Mouse (Mus musculus) intestine, embryonic 14.5 days (tissue): ENCODE measurements around the gene Mdc1. TPM values are rescaled to one million over a fixed set of nuclear protein-coding genes. Genes with fewer than 3 reads are reported as not detected.

ENCODE experiments used
- ATAC-seq: fragments of 200-750 bp; cut with Nextera tagmentation; replicated peaks from 2 replicates; pipeline ENCODE4 v1.8.0; 2017; ENCODE audit warnings: low read depth, moderate number of reproducible peaks, moderate TSS enrichment, moderate library complexity; ENCODE audit not compliant: low FRiP score, low TSS enrichment
- DNase-seq: peaks from one replicate; pipeline ENCODE4 v3.0.0-alpha.2; 2018; ENCODE audit warnings: low spot score
- H3K27ac ChIP-seq: fragments of 300-500 bp; sonication (generic); 2 replicates; pipeline ENCODE4 v1.5.1; 2014; ENCODE audit warnings: low read depth, mild to moderate bottlenecking, control low read depth
- H3K27me3 ChIP-seq: fragments of 300-500 bp; sonication (generic); replicated peaks from 2 replicates; pipeline ENCODE4 v1.6.1; 2014; ENCODE audit warnings: low read length, control low read depth; ENCODE audit not compliant: control insufficient read depth, insufficient read depth
- H3K36me3 ChIP-seq: fragments of 300-500 bp; sonication (generic); 2 replicates; pipeline ENCODE4 v1.6.1; 2014; ENCODE audit warnings: low read length, control low read depth; ENCODE audit not compliant: control insufficient read depth, insufficient read depth
- H3K4me1 ChIP-seq: fragments of 300-500 bp; sonication (generic); replicated peaks from 2 replicates; pipeline ENCODE4 v1.6.1; 2014; ENCODE audit warnings: low read length, control low read depth, mixed read lengths; ENCODE audit not compliant: control insufficient read depth, insufficient read depth
- H3K4me2 ChIP-seq: fragments of 300-500 bp; sonication (generic); 2 replicates; pipeline ENCODE4 v1.6.1; 2014; ENCODE audit warnings: low read length
- H3K4me3 ChIP-seq: fragments of 300-500 bp; sonication (generic); 2 replicates; pipeline ENCODE4 v1.5.1; 2014; ENCODE audit warnings: low read depth, low read length, control low read depth, mixed read lengths
- H3K9ac ChIP-seq: fragments of 300-500 bp; sonication (generic); 2 replicates; pipeline ENCODE4 v1.6.1; 2014; ENCODE audit warnings: mild to moderate bottlenecking, low read length
- H3K9me3 ChIP-seq: fragments of 300-500 bp; sonication (generic); 2 replicates; pipeline ENCODE4 v1.6.1; 2016; ENCODE audit warnings: low read length, control low read depth; ENCODE audit not compliant: control insufficient read depth
- WGBS: fragments of 180-500 bp; shearing (Covaris S2); extraction: QIAGEN DNeasy Blood & Tissue Kit; methylation state at CpG from one replicate; pipeline ENCODE4 v1.1.7; 2014; 5-methylcytosine and 5-hydroxymethylcytosine counted together
- polyA plus RNA-seq: library from polyadenylated mRNA; unstranded; fragments of >200 nt; fragmentation: Nextera tagmentation; extraction: Ambion mirVana; gene quantifications from 2 replicates; pipeline ENCODE4 v1.2.1, GENCODE M21; 2014

Gene Mdc1
- polyA plus RNA-seq, 1 experiment from 2014 or later = 16.6 TPM

DNA sequence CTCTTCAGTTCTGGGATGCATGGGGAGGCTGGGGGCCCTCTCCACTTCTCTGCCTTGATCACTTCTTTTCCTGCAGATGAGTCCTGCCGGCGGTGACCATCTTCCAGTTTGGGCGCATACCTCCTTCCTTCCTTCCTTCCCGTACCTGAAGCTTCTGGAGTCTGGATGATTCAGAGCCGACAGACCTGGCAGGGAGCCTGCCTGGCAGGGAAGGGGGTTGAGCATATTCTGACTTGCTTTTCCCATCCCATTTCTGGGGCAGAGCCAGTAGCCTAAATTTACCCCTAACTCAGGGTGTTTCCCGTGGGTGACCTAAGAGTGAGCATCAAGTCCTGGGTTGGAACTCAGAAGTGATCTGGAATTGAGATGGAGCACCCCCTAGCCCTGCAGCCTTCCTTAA is 33.4 kb downstream of the Mdc1 start:
- Histone ChIP-seq H3K9ac (no peak overlapping the region), H3K27me3 (no peaks in the 10 kb centered on the region), H3K4me2 (no peak overlapping the region), H3K4me3 (no peak overlapping the region), H3K9me3 (0 out of 2 replicates have a peak, but pooled peaks cover 5% of the 10 kb centered on the region), H3K4me1 (peaks cover 18% of the 10 kb centered on the region), H3K36me3 (peaks cover 35% of the 10 kb centered on the region), H3K27ac (no peak overlapping the region)
- WGBS = 94% methylated on average over 6 of the region's 6 CpGs
- ATAC-seq (no peak), DNase-seq (no peak)

DNA sequence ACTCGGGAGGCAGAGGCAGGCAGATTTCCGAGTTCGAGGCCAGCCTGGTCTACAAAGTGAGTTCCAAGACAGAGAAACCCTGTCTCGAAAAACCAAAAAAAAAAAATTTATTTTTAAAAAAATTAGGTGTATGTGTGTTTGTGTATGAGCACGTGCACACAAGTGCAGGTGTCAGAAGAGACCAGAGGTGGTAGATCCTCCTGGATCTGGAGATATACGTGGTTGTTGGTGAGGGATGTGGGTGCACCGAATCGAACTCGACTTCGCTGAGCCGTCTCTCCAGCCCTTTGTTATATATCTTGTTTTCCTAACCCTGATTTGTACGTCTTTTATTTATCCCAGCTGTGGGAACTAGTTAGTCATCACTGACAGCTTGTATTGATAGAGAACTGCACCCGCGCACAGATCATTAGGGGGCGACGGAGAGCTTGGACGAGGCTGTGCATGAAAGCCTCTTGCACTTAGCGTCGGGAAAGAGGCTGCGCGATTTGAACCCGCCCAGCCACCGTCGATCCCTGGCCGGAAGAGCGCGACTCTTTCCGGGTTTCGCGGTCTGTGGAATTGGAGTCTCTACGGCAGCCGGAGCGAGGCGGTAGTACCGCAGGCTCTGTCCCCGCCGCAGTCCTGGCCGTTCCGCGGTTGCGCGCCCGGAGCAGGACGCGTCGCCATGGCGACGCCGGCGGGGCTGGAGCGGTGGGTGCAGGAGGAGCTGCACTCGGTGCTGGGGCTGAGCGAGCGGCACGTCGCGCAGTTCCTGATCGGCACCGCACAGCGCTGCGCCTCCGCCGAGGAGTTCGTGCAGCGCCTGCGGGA is 38.1 kb downstream of the Mdc1 start, which contains the start of gene Dhx16:
Gene Dhx16, plus strand, starts transcription at position 575 of the 813 bp plus-strand sequence.
- Histone ChIP-seq H3K9ac (peak within 1 kb of the TSS; percentile 80), H3K36me3 (peaks cover 54% of the 10 kb centered on the region), H3K27ac (no peak within 1 kb of the TSS), H3K4me3 (peak within 1 kb of the TSS; percentile 76), H3K4me2 (peak within 1 kb of the TSS; percentile 86), H3K4me1 (peaks cover 5% of the 10 kb centered on the region), H3K9me3 (no peaks in the 10 kb centered on the region), H3K27me3 (no peaks in the 10 kb centered on the region)
- DNase-seq = peak; percentile 94
- peak; percentile 90 for ATAC-seq
- WGBS = 6% methylated on average over 65 of the region's 66 CpGs

DNA sequence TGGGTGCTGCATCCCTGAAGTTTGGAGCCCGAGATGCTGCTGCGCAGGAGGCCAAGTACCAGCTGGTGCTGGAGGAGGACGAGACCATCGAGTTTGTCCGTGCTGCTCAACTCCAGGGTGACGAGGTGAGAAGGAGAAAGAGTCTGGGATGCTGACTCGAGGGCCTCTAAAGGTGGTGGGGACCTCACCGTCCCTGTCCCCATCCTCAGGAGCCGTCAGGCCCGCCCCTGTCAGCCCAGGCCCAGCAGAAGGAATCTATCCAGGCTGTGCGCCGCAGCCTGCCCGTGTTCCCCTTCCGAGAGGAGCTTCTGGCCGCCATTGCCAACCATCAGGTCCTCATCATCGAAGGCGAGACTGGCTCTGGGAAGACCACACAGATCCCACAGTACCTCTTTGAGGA is 41.6 kb downstream of the Mdc1 start:
- H3K27me3 ChIP-seq = no peaks in the 10 kb centered on the region
- peaks cover 65% of the 10 kb centered on the region for H3K36me3 ChIP-seq
- no peaks in the 10 kb centered on the region for H3K9me3 ChIP-seq
- WGBS = 91% methylated on average over 17 of the region's 17 CpGs
- no peak overlapping the region for H3K9ac ChIP-seq
- ATAC-seq = no peak
- H3K4me1 ChIP-seq = peaks cover 5% of the 10 kb centered on the region
- no peak overlapping the region for H3K4me3 ChIP-seq
- DNase-seq = no peak
- no peak overlapping the region for H3K4me2 ChIP-seq
- no peak overlapping the region for H3K27ac ChIP-seq

DNA sequence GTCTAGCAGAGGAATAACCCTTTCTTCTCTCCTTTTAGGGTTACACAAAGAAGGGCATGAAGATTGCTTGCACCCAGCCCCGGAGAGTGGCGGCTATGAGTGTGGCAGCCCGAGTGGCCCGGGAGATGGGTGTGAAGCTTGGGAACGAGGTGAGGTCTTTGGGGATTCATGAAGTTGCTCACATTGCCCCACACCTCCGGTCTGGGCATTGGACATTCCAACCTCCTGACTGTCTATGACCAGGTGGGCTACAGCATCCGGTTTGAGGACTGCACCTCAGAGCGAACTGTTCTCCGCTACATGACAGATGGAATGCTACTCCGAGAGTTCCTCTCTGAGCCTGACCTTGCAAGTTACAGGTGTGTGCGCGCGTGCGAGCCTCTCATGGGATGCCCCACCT is 42.5 kb downstream of the Mdc1 start:
- DNase-seq = no peak
- ATAC-seq = no peak
- no peak overlapping the region for H3K9ac ChIP-seq
- no peak overlapping the region for H3K4me3 ChIP-seq
- H3K27me3 ChIP-seq = no peaks in the 10 kb centered on the region
- no peak overlapping the region for H3K27ac ChIP-seq
- H3K36me3 ChIP-seq = peaks cover 74% of the 10 kb centered on the region
- H3K9me3 ChIP-seq = no peaks in the 10 kb centered on the region
- 95% methylated on average over 14 of the region's 14 CpGs for WGBS
- H3K4me1 ChIP-seq = peaks cover 5% of the 10 kb centered on the region
- H3K4me2 ChIP-seq = no peak overlapping the region

DNA sequence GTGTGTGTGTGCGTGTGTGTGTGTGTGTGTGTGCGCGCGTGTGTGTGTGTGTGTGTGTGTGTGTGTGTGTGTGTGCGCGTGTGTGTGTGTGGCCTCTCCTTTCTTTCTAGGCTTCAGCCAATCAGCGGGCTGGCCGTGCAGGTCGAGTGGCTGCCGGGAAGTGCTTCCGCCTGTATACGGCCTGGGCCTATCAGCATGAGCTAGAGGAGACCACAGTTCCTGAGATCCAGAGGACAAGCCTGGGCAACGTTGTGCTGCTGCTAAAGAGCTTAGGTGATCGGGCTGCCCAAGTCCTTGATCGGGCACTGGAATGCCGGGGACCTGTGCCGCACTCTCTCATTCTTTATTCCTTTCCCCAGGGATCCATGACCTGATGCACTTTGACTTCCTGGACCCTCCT is 46.4 kb downstream of the Mdc1 start:
- DNase-seq = no peak
- Histone ChIP-seq H3K4me3 (no peak overlapping the region), H3K4me1 (no peaks in the 10 kb centered on the region), H3K9ac (no peak overlapping the region), H3K4me2 (no peak overlapping the region), H3K27ac (no peak overlapping the region), H3K36me3 (peaks cover 96% of the 10 kb centered on the region), H3K27me3 (no peaks in the 10 kb centered on the region), H3K9me3 (no peaks in the 10 kb centered on the region)
- no peak for ATAC-seq
- WGBS = 83% methylated on average over 15 of the region's 17 CpGs

DNA sequence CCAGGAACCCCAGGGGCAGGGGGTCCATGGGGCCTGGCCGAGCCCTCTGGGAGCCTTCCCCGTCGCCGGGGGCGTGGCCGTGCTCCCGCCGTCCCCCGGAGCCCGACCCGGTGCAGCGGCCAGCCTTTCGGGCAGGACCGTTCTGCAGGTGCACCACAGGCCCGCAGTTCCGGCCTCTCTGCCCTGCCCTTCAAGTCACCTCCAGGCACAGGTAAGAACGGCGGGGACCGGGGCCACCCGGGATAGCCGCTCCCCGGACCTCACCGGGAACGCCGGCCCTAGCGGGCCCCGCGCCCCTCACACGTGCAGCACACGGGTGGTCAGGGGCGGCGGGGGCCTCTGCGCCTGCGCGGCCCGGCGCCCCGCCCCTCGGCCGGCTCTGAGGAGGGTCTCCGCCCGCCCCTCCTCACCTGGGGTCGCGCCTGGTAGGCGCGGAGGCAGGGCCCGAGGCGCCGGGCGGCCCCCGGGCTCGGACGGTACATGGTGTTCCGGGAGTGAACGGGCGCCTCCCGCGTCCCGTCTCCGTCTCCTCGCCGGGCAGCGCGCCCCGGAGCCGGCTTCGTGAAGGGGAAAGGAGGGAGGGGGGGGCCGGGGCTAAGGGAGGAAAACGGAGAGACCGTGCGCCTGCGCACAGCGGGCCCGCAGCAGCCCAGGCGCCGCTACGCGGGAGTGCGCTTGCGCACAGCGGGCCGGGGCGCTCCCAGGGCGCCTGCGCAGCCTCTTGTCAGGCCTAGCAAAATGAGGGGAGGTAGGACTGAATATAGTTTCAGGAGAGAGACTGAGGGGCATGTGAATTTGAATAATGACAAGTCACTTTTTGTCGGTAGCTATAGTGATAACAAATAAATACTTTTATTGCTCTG is 55.7 kb downstream of the Mdc1 start, which contains the start of gene 2310061I04Rik:
Gene 2310061I04Rik, minus strand, starts transcription at position 651 of the 863 bp plus-strand sequence.
- DNase-seq (peak; percentile 93), ATAC-seq (peak; percentile 87)
- Histone ChIP-seq H3K27ac (peak within 1 kb of the TSS; percentile 82; the same call in 1 of the 2 replicates), H3K36me3 (peaks cover 59% of the 10 kb centered on the region), H3K9ac (peak within 1 kb of the TSS; percentile 79), H3K4me3 (peak within 1 kb of the TSS; percentile 84), H3K27me3 (no peaks in the 10 kb centered on the region), H3K4me2 (peak within 1 kb of the TSS; percentile 99), H3K4me1 (peaks cover 14% of the 10 kb centered on the region), H3K9me3 (no peaks in the 10 kb centered on the region)
- under 1% methylated on average over 84 of the region's 86 CpGs for WGBS

DNA sequence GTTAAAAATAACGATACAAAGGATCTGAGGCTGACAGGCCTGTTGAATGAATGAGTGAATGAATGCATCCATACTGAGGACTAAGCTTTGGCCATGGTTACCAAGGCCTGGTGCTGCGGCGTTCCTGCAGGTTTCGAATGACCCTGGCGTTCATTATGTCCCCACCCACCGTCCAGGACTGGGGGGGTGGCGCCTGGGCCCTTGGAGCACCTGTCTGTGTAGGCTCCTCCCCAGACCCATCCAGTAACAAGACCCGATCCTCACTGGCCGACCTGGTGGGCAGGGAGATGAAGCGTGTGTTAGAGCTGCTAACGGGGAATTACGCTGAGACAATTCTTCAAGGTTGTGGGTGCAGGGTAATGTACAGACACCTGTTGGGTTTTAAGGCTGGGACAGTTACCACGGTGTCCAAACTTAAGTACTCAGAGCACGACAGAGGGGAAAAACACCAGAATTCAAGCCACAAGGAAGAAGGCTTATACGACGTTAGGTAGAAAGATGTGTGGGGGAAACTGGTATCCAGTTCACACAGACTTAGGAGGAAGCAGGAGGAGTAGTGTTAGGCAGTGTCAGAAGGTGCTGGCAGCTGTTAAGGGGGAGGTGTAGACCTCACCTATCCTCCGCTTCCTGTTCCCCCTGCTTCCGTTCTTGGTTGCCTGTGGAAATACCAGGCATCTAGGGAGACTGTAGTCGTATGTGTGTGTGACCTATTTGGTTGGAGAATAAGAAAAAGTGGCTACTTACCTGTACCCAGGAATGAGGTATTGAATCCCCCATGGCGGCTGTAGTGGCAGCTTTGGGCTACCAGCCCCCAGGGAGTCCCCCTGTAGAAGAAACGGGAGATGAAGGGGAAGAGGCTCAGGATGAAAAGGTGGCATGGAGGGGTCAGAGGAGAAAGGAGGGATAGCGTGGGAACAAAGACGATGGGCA is 56.6 kb downstream of the Mdc1 start:
- no peaks in the 10 kb centered on the region for H3K27me3 ChIP-seq
- H3K4me3 ChIP-seq = peak overlapping the region; percentile 84; the same call in 1 of the 2 replicates
- peaks cover 14% of the 10 kb centered on the region for H3K4me1 ChIP-seq
- WGBS = 41% methylated on average over 23 of the region's 23 CpGs
- DNase-seq (peak; percentile 63), ATAC-seq (peak; percentile 62)
- peaks cover 54% of the 10 kb centered on the region for H3K36me3 ChIP-seq
- H3K9me3 ChIP-seq = no peaks in the 10 kb centered on the region
- no peak overlapping the region for H3K27ac ChIP-seq
- peak overlapping the region; percentile 99 for H3K4me2 ChIP-seq
- peak overlapping the region; percentile 22; the same call in 1 of the 2 replicates for H3K9ac ChIP-seq

DNA sequence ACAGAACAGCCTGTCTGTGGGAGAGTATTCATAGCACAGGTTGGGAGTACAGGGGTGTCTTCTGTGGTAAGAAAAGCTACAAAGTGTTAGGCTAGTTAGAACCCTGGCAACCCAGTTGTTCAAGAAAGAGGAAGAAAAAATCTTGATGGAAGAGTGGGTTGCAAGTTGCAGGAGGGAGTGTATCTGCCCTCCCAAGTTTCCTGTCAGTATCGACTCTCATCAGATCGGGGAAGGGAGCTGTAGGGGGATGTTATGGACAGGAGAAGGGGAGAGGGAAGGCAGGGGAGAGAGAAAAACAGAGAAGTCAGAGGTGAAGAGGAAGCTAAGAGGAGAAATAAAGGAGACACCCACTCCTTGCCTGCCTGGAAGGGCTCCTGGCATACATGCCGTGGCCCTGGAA is 59.3 kb downstream of the Mdc1 start:
- Histone ChIP-seq H3K36me3 (peaks cover 63% of the 10 kb centered on the region), H3K27me3 (no peaks in the 10 kb centered on the region), H3K4me3 (no peak overlapping the region), H3K4me1 (peaks cover 13% of the 10 kb centered on the region), H3K4me2 (no peak overlapping the region), H3K27ac (no peak overlapping the region), H3K9me3 (no peaks in the 10 kb centered on the region), H3K9ac (no peak overlapping the region)
- 82% methylated on average over 3 of the region's 3 CpGs for WGBS
- ATAC-seq = no peak
- no peak for DNase-seq
